12 mouse cellular contexts compared by ENCODE assay signal in the genomic region with DNA sequence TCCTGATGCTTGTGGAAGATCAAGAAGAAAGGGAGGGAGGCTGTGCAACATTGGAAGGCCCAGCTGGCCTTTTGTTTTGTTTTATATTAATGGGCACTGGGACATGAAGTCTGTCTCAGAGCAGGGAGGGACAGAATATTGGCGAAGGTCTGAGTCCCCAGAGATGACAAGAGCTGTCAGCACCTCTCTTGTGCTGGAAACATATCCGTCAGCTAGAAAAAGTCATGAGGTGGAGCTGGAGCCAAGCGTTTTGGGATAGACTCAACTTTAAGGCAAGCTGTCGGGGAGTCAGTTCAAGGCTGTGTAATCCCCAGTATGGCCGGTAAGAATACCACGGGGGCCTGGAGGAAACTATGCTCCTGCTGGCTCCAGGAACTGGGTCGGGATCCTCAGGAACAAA.
A peak's percentile ranks its signal among the peaks of the same experiment; 100 is the strongest.
DNase-seq lines count a peak whose midpoint lies in the region; ATAC-seq lines count a peak whose summit lies in the region.
"Had no signal": no experiment of that assay in that cellular context is flagged by ENCODE, and none has a peak within 500 bp of the region (broad histone marks: within the 10 kb centered on the region; RNA-seq: fewer than 3 reads in every experiment).

No protein-coding gene starts in this region.

- H3K4me3 ChIP-seq in embryonic facial prominence, embryonic 15.5 days (replicated peaks), result no peak overlapping the region
- H3K4me3 ChIP-seq in heart, embryonic 10.5 days, result no peak overlapping the region
- no peak overlapping the region for H3K4me3 ChIP-seq in lung, embryonic 15.5 days
- H3K4me3 ChIP-seq: neural tube, embryonic 15.5 days had no signal

- no peaks in the 10 kb centered on the region for H3K27me3 ChIP-seq in embryonic facial prominence, embryonic 15.5 days
- H3K27me3 ChIP-seq in heart, embryonic 10.5 days (ENCODE audit: insufficient read depth, poor library complexity, severe bottlenecking), result no peaks in the 10 kb centered on the region
- no peaks in the 10 kb centered on the region for H3K27me3 ChIP-seq in lung, embryonic 15.5 days
- H3K27me3 ChIP-seq: neural tube, embryonic 15.5 days had no signal

- H3K9ac ChIP-seq in embryonic facial prominence, embryonic 15.5 days, result no peak overlapping the region
- H3K9ac ChIP-seq in lung, embryonic 15.5 days, result no peak overlapping the region
- H3K9ac ChIP-seq: neural tube, embryonic 15.5 days had no signal

- no peaks in the 10 kb centered on the region for H3K36me3 ChIP-seq in embryonic facial prominence, embryonic 15.5 days
- H3K36me3 ChIP-seq in heart, embryonic 10.5 days, result no peaks in the 10 kb centered on the region
- no peaks in the 10 kb centered on the region for H3K36me3 ChIP-seq in lung, embryonic 15.5 days
- H3K36me3 ChIP-seq: neural tube, embryonic 15.5 days had no signal

- H3K4me2 ChIP-seq in embryonic facial prominence, embryonic 15.5 days (replicated peaks), result no peak overlapping the region
- H3K4me2 ChIP-seq in lung, embryonic 15.5 days, result no peak overlapping the region
- H3K4me2 ChIP-seq: neural tube, embryonic 15.5 days had no signal

- 57% methylated on average over 7 of the region's 7 CpGs for WGBS in embryonic facial prominence, embryonic 15.5 days
- WGBS in heart, embryonic 10.5 days, result 47% methylated on average over 7 of the region's 7 CpGs
- 33% methylated on average over 7 of the region's 7 CpGs for WGBS in lung, embryonic 15.5 days

- H3K4me1 ChIP-seq in embryonic facial prominence, embryonic 15.5 days, result peaks cover 29% of the 10 kb centered on the region
- H3K4me1 ChIP-seq in heart, embryonic 10.5 days, result peaks cover 26% of the 10 kb centered on the region
- H3K4me1 ChIP-seq in lung, embryonic 15.5 days, result peaks cover 21% of the 10 kb centered on the region; the same call in 1 of the 2 replicates
- H3K4me1 ChIP-seq: neural tube, embryonic 15.5 days had no signal

- DNase-seq in ES-CJ7 (ENCODE audit: low read depth, low spot score), result peak; percentile 23
- no peak for DNase-seq in heart, embryonic 10.5 days (ENCODE audit: low spot score)
- no peak for DNase-seq in layer of hippocampus, postnatal 25 days (ENCODE audit: extremely low spot score in 1 of 2, low spot score in 1 of 2)
- DNase-seq in layer of hippocampus, postnatal 36 days, result no peak
- no peak for DNase-seq in adrenal gland, postnatal 4 days (ENCODE audit: low spot score in 2 of 2)
- no peak for DNase-seq in thymus, postnatal 4 days
- DNase-seq: cerebellum, adult 11-12 months; thymus, adult 18-20 months had no signal

- peak overlapping the region; percentile 28; the same call in 1 of the 2 replicates for H3K27ac ChIP-seq in embryonic facial prominence, embryonic 15.5 days (replicated peaks)
- peak overlapping the region; percentile 81 for H3K27ac ChIP-seq in heart, embryonic 10.5 days
- peak overlapping the region; percentile 17 for H3K27ac ChIP-seq in lung, embryonic 15.5 days
- H3K27ac ChIP-seq: kidney, postnatal 0 days; neural tube, embryonic 15.5 days had no signal

- no peaks in the 10 kb centered on the region for H3K9me3 ChIP-seq in embryonic facial prominence, embryonic 15.5 days (replicated peaks)
- H3K9me3 ChIP-seq in heart, embryonic 10.5 days, result no peaks in the 10 kb centered on the region
- H3K9me3 ChIP-seq in lung, embryonic 15.5 days, result no peaks in the 10 kb centered on the region
- H3K9me3 ChIP-seq: neural tube, embryonic 15.5 days had no signal

- ATAC-seq in embryonic facial prominence, embryonic 15.5 days (ENCODE audit: insufficient number of reproducible peaks, low FRiP score, low TSS enrichment, low read depth), result no peak
- peak; percentile 76; the same call in 1 of the 2 replicates for ATAC-seq in lung, embryonic 15.5 days (ENCODE audit: borderline replicate concordance, extremely low read depth, low FRiP score, low TSS enrichment)

Comparison
In these comparisons a context has a peak if more than half of its experiments do, and no peak if none do; other contexts are left out.
1. H3K27ac ChIP-seq: peak in every context shown above with its lines; median percentile 81 in heart, embryonic 10.5 days; 28 in embryonic facial prominence, embryonic 15.5 days; 17 in lung, embryonic 15.5 days.